Mouse (Mus musculus): ENCODE results near the gene Gm5129. TPM values are rescaled to one million over a fixed set of nuclear protein-coding genes. Genes with fewer than 3 reads are reported as not detected.
"Not testable (repeated sequence)": the region's sequence is repeated elsewhere in the genome, so short reads cannot be mapped to it uniquely, and the experiment has no call there.

The Gm5129 gene
- total RNA-seq (2022) = 1 to 10 TPM in 1 of 4 experiments, not detected in 3; 3.5 TPM

DNA sequence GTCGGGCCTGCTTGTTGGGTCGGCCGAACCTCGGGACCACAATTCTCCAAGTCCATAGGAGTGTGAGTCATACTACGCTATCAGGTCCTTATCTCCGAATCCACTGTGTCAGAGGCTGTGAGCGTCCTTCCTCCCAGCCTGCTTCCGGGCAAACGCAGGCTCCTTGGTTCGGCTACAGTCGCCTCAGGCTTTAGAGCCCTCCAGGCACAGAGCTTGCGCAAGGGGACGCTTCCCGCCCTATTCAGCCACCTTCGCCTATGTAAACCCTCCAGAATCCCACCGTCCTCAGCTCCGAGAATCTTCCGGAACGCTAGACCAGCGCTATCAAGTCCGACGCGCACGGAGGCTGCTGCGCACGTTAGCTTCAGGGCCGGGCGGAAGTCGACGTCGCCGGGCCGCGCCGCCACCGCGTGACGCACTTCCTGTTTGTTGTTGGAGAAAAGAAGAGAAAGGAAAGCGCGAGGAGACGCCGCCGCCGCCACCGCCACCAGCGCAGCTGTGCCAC lies at the start of gene Gm5129, which contains the start of gene Dnajb6:
Gm5129 (minus strand) TSS at position 380 of the 505 bp plus-strand sequence.
Dnajb6 (plus strand) TSS at position 132 of the 505 bp plus-strand sequence.
- DNase-seq (ENCODE audit: low spot score in 2 of 2) = peak; percentile 96 to 98

GRCm38 (mm10) chr5:29784906-29785305 lies 49.2 kb upstream of the Gm5129 start:
- not testable (repeated sequence) for DNase-seq (ENCODE audit: low spot score in 2 of 2)

DNA sequence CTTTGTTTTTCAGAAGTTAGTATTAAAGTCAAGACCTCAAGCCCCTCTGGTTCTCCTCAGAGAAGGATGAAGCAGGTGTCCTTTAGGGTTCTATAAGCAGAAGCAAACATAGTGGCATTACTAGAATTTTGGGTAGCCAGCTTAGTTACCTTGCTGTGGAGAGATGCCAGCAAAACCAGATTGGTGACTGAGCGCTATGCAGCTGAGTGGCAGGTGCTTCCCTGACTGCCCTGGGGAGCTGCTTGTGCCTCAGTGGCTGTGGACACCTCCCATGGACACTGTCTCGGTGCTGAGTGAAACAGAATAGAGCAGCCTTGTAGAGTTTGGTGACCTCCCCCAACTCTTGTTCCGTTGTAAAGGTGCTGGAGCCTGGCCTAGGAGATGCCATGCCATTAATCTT lies 46.5 kb upstream of the Gm5129 start:
- no peak for DNase-seq (ENCODE audit: low spot score in 2 of 2)

GRCm38 (mm10) chr5:29779733-29780132 lies 44.0 kb upstream of the Gm5129 start:
- DNase-seq (ENCODE audit: low spot score in 2 of 2) = not testable (repeated sequence)

DNA sequence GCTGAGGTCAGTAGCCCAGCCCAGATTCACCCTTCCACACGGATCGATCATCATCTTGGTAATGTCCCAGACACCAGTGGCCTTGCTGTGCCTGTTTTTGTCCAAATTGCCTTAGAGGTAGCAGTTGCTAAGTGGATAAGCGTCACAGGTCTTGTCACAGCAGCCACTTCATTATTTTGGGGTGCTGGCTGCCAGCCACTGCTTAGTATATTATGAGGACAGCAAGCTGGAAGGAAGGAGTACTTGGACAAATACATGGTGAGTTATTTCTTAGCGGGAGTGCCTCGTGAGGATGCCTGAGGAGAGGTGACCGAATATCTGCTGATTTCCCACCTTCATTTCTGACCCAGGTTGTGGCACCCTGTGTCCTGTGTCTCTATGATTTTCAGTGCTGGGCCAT lies 42.3 kb upstream of the Gm5129 start:
- DNase-seq (ENCODE audit: low spot score in 2 of 2) = no peak

DNA sequence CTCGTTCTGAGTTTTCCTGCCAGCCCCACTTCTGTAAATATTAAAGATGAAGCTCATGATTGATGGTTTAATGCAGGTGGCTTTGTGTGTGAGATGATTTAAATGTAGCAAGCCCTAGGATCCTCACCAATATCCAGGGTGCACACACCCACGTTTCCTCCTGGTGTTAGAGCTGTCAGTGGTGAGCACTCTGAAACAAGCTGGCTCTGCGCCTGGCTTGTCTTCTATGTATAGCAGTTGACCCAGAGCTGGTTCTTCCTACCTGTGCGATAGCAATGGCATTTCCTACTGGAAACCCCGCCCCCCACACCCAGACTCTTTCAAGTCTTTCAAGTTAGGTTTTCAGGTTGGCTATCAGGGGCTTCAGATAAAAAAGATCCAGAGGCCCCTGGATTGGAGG lies 39.7 kb upstream of the Gm5129 start:
- no peak for DNase-seq (ENCODE audit: low spot score in 2 of 2)

DNA sequence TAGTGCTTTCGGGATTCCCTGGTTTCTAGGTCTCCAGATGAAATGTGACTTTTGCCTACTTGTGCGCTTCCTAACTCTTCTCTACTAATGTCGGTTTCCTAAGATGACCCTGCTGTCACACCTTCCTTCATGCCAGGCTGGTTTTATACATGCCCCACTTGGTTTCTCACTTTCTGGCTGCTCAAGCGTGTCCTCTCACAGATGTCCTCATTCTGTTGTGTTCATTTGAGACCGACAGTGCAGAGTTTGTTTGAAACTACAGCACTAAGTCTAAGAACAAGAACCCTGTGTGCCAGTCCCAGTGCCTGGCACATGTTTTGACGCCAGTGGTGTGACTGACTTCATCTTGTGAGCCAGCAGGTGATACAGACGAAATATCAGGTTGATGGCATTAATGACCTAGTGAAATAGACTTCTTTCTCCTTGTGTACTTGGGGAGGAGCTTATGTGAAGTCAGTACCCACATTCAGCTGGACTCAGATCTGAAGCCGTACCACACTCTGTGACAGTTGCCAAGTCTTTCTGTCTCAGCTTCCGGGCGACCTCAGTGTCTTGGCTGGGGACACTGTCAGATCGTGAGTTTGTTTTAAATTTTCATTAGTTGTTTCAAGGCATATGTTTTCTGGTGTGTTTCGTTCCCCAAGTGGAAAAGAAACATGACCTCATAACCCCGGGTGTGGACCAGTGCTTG lies 37.9 kb upstream of the Gm5129 start:
- no peak for DNase-seq (ENCODE audit: low spot score in 2 of 2)

DNA sequence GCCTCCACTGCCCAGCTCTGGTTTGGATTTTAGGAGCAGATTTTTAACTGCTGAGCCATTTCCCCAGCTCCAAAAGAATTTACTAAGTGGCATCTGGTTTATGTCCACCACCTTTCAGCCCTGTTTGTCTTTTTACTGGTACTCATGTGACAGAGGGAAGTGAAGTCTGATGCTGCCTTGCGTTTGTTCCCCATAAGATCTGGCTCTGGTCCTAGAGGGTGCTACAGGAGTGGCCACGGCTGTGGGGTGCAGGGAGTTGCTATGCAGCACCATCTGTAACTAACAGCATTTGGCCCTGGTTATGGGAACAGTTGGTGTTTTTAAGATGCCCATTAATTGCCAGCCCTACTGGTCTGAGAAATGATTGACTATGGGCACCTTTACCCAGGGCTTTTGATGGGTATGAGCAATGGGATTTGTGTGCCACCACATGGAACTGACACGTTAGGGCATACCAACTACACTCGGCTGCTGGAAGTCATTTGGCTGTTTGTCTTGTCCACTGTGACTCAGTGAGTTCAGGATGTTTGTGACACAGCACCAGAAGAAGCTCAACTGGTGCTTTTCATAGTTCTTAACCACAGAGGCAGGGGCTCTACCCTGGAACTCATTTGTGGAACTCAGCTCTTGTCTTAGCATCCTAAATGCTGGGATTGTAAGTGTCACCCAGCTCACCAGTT lies 37.1 kb upstream of the Gm5129 start:
- DNase-seq (ENCODE audit: low spot score in 2 of 2) = peak; percentile 24 to 31

DNA sequence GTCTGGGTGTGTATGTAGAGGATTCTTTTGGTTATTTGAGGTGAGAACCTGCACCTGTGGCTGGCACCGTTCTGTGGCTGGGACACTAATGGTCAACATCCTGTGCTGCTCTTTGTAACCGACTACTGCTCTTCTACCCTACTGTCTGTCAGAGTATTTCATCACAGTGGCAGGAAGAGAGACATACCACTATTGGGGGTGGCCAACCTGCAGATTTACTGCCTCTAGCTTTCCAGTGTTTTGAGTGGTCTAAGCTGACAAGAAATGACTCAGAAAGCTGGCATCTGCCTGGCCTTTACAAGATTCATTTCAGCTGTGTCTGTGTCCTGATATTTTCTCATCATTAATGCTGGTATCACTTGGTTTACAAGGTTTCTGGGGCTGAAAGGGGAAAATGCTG lies 36.3 kb upstream of the Gm5129 start:
- no peak for DNase-seq (ENCODE audit: low spot score in 2 of 2)

DNA sequence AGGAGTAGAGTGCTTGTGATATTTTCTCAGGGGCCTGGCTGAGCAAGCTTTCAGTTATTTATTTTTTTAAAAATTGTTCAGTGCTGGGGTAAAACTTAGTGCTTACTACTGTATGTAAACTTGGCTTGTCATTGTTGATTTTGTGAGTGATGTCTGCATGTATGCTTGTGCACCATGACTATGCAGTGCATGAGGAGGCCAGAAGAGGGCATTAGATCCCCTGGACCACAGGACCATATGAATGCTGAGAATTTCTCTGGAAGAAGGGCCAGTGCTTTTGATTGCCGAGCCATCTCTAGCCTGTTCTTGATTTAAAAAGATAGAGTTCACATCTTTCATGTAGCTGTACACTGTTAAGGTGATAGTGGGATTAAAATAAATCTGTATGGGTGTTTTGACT lies 35.2 kb upstream of the Gm5129 start:
- DNase-seq (ENCODE audit: low spot score in 2 of 2) = no peak

DNA sequence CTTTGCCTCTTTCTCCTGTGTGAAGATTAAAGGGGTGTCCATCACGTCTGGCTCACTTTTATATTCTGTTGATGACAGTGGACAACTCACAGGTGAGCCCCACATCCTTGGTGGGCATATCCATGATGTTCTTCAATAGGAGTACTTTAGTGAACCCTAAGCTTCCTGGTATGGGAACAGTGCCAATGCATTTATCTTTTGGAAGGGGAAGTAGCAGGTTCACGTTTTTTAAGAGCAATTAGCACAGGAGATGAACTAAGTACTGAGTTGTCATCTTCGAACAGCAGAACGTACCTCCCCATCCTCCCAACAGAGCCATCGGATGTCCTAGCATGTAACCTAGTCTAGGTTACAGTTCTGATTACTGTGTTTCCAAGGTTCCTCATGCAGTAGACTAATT lies 23.6 kb upstream of the Gm5129 start:
- no peak for DNase-seq (ENCODE audit: low spot score in 2 of 2)

GRCm38 (mm10) chr5:29752894-29753293 lies 17.2 kb upstream of the Gm5129 start:
- no peak for DNase-seq (ENCODE audit: low spot score in 2 of 2)

GRCm38 (mm10) chr5:29751306-29751705 lies 15.6 kb upstream of the Gm5129 start:
- no peak for DNase-seq (ENCODE audit: low spot score in 2 of 2)

GRCm38 (mm10) chr5:29747661-29748060 lies 11.9 kb upstream of the Gm5129 start:
- no peak for DNase-seq (ENCODE audit: low spot score in 2 of 2)

GRCm38 (mm10) chr5:29741093-29741492 lies 5.4 kb upstream of the Gm5129 start:
- no peak for DNase-seq (ENCODE audit: low spot score in 2 of 2)

GRCm38 (mm10) chr5:29740651-29741050 lies 4.9 kb upstream of the Gm5129 start:
- DNase-seq (ENCODE audit: low spot score in 2 of 2) = no peak

- DNase-seq (ENCODE audit: low spot score in 2 of 2) = no peak
Observed at GRCm38 (mm10) chr5:29738076-29738475, 2.3 kb upstream of the Gm5129 start.

GRCm38 (mm10) chr5:29737471-29737870 lies 1.7 kb upstream of the Gm5129 start:
- DNase-seq (ENCODE audit: low spot score in 2 of 2) = no peak

- DNase-seq (ENCODE audit: low spot score in 2 of 2) = no peak
Observed at GRCm38 (mm10) chr5:29736942-29737341, 1.2 kb upstream of the Gm5129 start.

DNA sequence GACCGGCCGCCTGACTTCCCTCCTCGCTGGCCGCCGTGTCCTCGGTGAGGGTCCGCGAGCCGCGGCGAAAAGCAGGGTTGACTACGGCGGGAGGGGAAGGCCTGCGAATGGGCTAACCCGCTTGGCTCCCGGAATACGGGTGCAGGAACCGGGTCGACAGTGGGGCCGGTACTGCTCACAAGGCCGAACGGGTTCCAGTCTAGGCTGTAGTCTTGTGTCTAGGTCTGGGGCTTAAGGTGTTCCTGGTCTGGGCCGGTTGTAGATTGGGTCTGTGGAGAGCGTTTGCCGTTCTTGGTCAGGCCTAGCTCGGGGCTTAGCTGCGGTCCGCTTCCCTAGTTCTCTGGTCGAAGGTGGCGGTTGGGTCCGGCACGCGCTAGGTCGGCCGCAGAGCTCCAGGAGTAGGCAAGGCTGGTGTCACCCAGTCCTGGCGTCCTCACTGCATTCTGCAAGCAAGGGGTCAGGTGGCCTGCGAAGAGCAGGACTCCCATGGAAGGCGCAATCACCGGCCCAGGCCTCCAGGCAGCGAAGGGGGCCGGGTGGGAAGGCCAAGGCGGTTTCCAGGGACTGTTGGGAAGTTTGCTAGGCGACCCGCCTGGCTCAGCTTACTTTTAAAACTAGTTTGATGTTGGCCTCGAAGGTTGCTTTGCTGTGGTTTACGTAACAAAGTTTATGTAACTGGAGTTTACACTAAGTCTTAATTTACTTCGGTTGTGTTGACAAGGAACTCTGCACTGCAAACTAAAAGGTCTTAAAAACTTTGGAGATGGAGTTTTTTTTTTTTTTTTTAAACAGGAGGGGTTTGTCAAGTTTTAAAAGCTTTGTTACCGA lies 551 bp upstream of the Gm5129 start:
- peak in 1 of 2 experiments; percentile 55 for DNase-seq (ENCODE audit: low spot score in 2 of 2)

- DNase-seq (ENCODE audit: low spot score in 2 of 2) = no peak
Observed at GRCm38 (mm10) chr5:29734831-29735510, 765 bp downstream of the Gm5129 start.
